Mouse (Mus musculus) heart, adult 2 months (tissue): ENCODE data around the gene Vsx2.

Experiments used
- CTCF ChIP-seq: fragments of 200-600 bp; IDR thresholded peaks from 2 replicates; pipeline ENCODE4 v1.8.1; 2022; ENCODE audit warnings: antibody characterized with exemption, mild to moderate bottlenecking, moderate library complexity
- EP300 ChIP-seq: fragments of 200-500 bp; IDR thresholded peaks from 2 replicates; pipeline ENCODE4 v1.6.1; 2011; ENCODE audit warnings: low read depth, low read length, control low read depth; ENCODE audit not compliant: insufficient read depth
- POLR2A ChIP-seq: fragments of 200-500 bp; IDR thresholded peaks from 2 replicates; pipeline ENCODE4 v1.6.1; 2011; ENCODE audit warnings: mild to moderate bottlenecking, low read depth, low read length, control low read depth; ENCODE audit not compliant: insufficient read depth

DNA sequence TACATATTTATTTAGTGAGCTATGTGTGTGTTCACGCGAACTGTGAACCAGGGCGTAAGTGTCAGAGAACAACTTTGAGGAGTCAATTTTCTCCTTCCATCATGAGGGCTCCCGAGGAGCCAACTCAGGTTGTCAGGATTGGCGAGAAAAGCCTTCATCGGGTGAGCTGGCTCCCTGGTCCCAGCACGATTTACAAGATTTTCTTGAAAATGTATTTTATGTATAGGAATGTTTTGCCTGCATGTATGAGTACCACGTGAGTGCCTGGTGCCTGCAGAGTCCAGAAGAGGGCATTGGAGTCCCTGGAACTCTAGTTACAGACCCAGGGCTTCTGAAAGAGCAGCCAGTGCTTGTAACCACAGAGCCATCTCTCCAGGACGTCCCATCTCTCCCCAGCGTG, 48.1 kb downstream of the Vsx2 start:
- TF ChIP-seq CTCF, result no peak
- no peak for TF ChIP-seq POLR2A
- no peak for TF ChIP-seq EP300
